Mouse (Mus musculus) liver, adult 10 weeks (tissue): ENCODE results near the gene Stmn3. TPM values are rescaled to one million over a fixed set of nuclear protein-coding genes. Genes with fewer than 3 reads are reported as not detected.

Source experiments
- polyA plus RNA-seq: library from polyadenylated mRNA; stranded (reverse); fragments of 350-450 nt; fragmentation: Illumina TruSeq; extraction: RNeasy Lipid Tissue Mini Kit (QIAGEN cat#74804); gene quantifications from one replicate; pipeline ENCODE4 v1.2.3, GENCODE M21; 2014; ENCODE audit warnings: low read depth, low replicate concordance

Stmn3 gene
- polyA plus RNA-seq, result not detected

GRCm38 (mm10) chr2:181314080-181314810 is at the start of gene Stmn3:
Gene Stmn3 (minus strand): TSS chr2:181314500.

GRCm38 (mm10) chr2:181319248-181320102 is 5.2 kb upstream of the Stmn3 start, which contains the start of gene Rtel1:
Gene Rtel1 (plus strand): TSS chr2:181319739.

GRCm38 (mm10) chr2:181287958-181288350 is 26.3 kb downstream of the Stmn3 start, which contains the start of gene Gmeb2:
Gene Gmeb2 (minus strand): TSS chr2:181288035.

Other genes with a start within 250 kb of the Stmn3 start
- gene Kcnq2, start 179.2 kb downstream of the Stmn3 start, polyA plus RNA-seq, result not detected
- gene Eef1a2, start 157.5 kb downstream of the Stmn3 start, polyA plus RNA-seq, result not detected
- 20.3 TPM for gene Ppdpf, start 127.3 kb downstream of the Stmn3 start, polyA plus RNA-seq
- gene Ptk6, start 111.7 kb downstream of the Stmn3 start, polyA plus RNA-seq, result 1.6 TPM
- not detected for gene Srms, start 101.3 kb downstream of the Stmn3 start, polyA plus RNA-seq
- not detected for gene Fndc11, start 94.5 kb downstream of the Stmn3 start, polyA plus RNA-seq
- 8.3 TPM for gene Helz2, start 72.5 kb downstream of the Stmn3 start, polyA plus RNA-seq
- 5.7 TPM for gene Gmeb2, start 26.5 kb downstream of the Stmn3 start, polyA plus RNA-seq
- 4.1 TPM for gene Rtel1, start 5.2 kb upstream of the Stmn3 start, polyA plus RNA-seq
- 1.6 TPM for gene Zgpat, start 50.4 kb upstream of the Stmn3 start, polyA plus RNA-seq
- gene Arfrp1, start 50.9 kb upstream of the Stmn3 start, polyA plus RNA-seq, result 22.1 TPM
- 0.50 TPM for gene Lime1, start 65.6 kb upstream of the Stmn3 start, polyA plus RNA-seq
- gene Zbtb46, start 144.9 kb upstream of the Stmn3 start, polyA plus RNA-seq, result 2.7 TPM
- not detected for gene Abhd16b, start 178.7 kb upstream of the Stmn3 start, polyA plus RNA-seq
- 17.1 TPM for gene Tpd52l2, start 182.6 kb upstream of the Stmn3 start, polyA plus RNA-seq
- gene Dnajc5, start 206.0 kb upstream of the Stmn3 start, polyA plus RNA-seq, result 19.5 TPM